Mouse (Mus musculus) cerebellum, adult 9-10 months (tissue): ENCODE measurements around the gene Ermap.

ENCODE experiments used
- DNase-seq: peaks from one replicate; pipeline ENCODE4 v3.0.0; 2022

Ermap gene

GRCm38 (mm10) chr4:119189864-119190263 is at the start of gene Ermap:
Gene Ermap (minus strand): TSS chr4:119190011.
- no peak for DNase-seq

- DNase-seq: peak; percentile 63
Measured at GRCm38 (mm10) chr4:119239181-119239682, 49.4 kb upstream of the Ermap start.

GRCm38 (mm10) chr4:119238661-119239060 is 48.9 kb upstream of the Ermap start:
- DNase-seq: no peak

- no peak for DNase-seq
Measured at GRCm38 (mm10) chr4:119234348-119234747, 44.5 kb upstream of the Ermap start.

GRCm38 (mm10) chr4:119233256-119233901 is 43.6 kb upstream of the Ermap start:
- DNase-seq: peak; percentile 62

GRCm38 (mm10) chr4:119232410-119233255 is 42.8 kb upstream of the Ermap start, which contains the start of the genes AU022252 and P3h1:
Gene AU022252 (minus strand): TSS chr4:119232712.
Gene P3h1 (plus strand): TSS chr4:119232915.
- peak; percentile 100 for DNase-seq

GRCm38 (mm10) chr4:119226751-119227150 is 36.9 kb upstream of the Ermap start:
- no peak for DNase-seq

GRCm38 (mm10) chr4:119225719-119226118 is 35.9 kb upstream of the Ermap start:
- no peak for DNase-seq

- no peak for DNase-seq
Measured at GRCm38 (mm10) chr4:119224534-119224933, 34.7 kb upstream of the Ermap start.

- DNase-seq: no peak
Measured at GRCm38 (mm10) chr4:119223696-119224095, 33.9 kb upstream of the Ermap start.

- DNase-seq: no peak
Measured at GRCm38 (mm10) chr4:119218169-119218568, 28.4 kb upstream of the Ermap start, which contains the start of gene Tmem269. Gene Tmem269 (minus strand): TSS chr4:119218217.

- DNase-seq: no peak
Measured at GRCm38 (mm10) chr4:119216667-119217066, 26.9 kb upstream of the Ermap start.

GRCm38 (mm10) chr4:119204672-119205071 is 14.9 kb upstream of the Ermap start:
- DNase-seq: no peak

- no peak for DNase-seq
Measured at GRCm38 (mm10) chr4:119198105-119198504, 8.3 kb upstream of the Ermap start.

GRCm38 (mm10) chr4:119195582-119196320 is 5.9 kb upstream of the Ermap start:
- DNase-seq: peak; percentile 46

- peak; percentile 80 for DNase-seq
Measured at GRCm38 (mm10) chr4:119194909-119195581, 5.2 kb upstream of the Ermap start, which contains the start of gene Svbp. Gene Svbp (plus strand): TSS chr4:119195306.

GRCm38 (mm10) chr4:119192757-119193156 is 2.9 kb upstream of the Ermap start:
- no peak for DNase-seq

GRCm38 (mm10) chr4:119191273-119191672 is 1.5 kb upstream of the Ermap start:
- no peak for DNase-seq

GRCm38 (mm10) chr4:119190618-119191017 is 807 bp upstream of the Ermap start:
- no peak for DNase-seq

- DNase-seq: no peak
Measured at GRCm38 (mm10) chr4:119189392-119189791, 419 bp downstream of the Ermap start.

- no peak for DNase-seq
Measured at GRCm38 (mm10) chr4:119188060-119188785, 1.6 kb downstream of the Ermap start.

- no peak for DNase-seq
Measured at GRCm38 (mm10) chr4:119185771-119186170, 4.0 kb downstream of the Ermap start.
